Mouse (Mus musculus): ENCODE measurements at regions not wholly inside any gene's neighbourhood (a gene's known extent, or its start where the extent isn't known, plus 50 kb on each side); places are given as distances from the start of the nearest gene placed in this dataset.
A peak's percentile ranks its signal among the peaks of the same experiment; 100 is the strongest.

GRCm38 (mm10) chr10:32952494-32952893, 62.2 kb upstream of the Nkain2 start:
- 82% methylated on average over 2 of the region's 2 CpGs for WGBS
- H3K36me3 ChIP-seq (ENCODE audit: insufficient read depth, low read length), result no peaks in the 10 kb centered on the region
- H3K4me3 ChIP-seq (ENCODE audit: low read depth, low read length), result no peak overlapping the region
- no peak for ATAC-seq (ENCODE audit: low FRiP score)
- no peak overlapping the region for H3K27ac ChIP-seq (ENCODE audit: low read depth, low read length)
- H3K9ac ChIP-seq (replicated peaks; ENCODE audit: low read length, poor library complexity, severe bottlenecking), result no peak overlapping the region
- no peaks in the 10 kb centered on the region for H3K27me3 ChIP-seq (ENCODE audit: insufficient read depth, low read length)
- H3K9me3 ChIP-seq (ENCODE audit: low read length), result no peaks in the 10 kb centered on the region
- no peak overlapping the region for H3K4me2 ChIP-seq (ENCODE audit: low read depth, low read length, poor library complexity, severe bottlenecking)
- H3K4me1 ChIP-seq (ENCODE audit: insufficient read depth, low read length), result no peaks in the 10 kb centered on the region
- DNase-seq (ENCODE audit: low spot score), result peak; percentile 7
- TF ChIP-seq CTCF (IDR thresholded peaks at IDR 0.05), result no peak

GRCm38 (mm10) chr10:32943026-32943425, 52.8 kb upstream of the Nkain2 start:
- Histone ChIP-seq H3K9ac (replicated peaks; ENCODE audit: low read length, poor library complexity, severe bottlenecking) (no peak overlapping the region), H3K27ac (ENCODE audit: low read depth, low read length) (no peak overlapping the region), H3K4me1 (ENCODE audit: insufficient read depth, low read length) (no peaks in the 10 kb centered on the region), H3K4me3 (ENCODE audit: low read depth, low read length) (no peak overlapping the region), H3K36me3 (ENCODE audit: insufficient read depth, low read length) (no peaks in the 10 kb centered on the region), H3K9me3 (ENCODE audit: low read length) (no peaks in the 10 kb centered on the region), H3K27me3 (ENCODE audit: insufficient read depth, low read length) (no peaks in the 10 kb centered on the region), H3K4me2 (ENCODE audit: low read depth, low read length, poor library complexity, severe bottlenecking) (no peak overlapping the region)
- ATAC-seq (ENCODE audit: low FRiP score), result no peak
- no peak for DNase-seq (ENCODE audit: low spot score)
- no peak for TF ChIP-seq CTCF (IDR thresholded peaks at IDR 0.05)
